In the genomic region with DNA sequence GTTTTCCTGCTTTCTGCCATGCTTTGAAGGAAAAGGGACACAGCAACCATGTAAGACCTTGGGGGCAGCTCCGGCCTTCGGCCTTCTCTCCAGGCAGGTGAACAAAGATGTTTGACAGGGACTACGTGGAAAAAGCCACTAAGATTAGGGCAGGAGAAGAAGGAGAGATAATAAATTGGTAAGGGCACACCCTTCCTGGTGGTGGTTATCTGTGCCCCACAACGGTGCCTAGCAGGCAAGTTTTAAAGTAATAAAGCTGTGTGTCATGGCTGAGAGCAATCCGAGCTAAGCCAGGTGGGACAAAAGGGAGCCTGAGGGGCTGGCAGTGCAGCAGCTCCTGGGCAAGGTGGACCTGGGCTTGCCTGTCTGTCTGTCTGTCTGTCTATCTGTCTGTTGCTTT, we compare ENCODE assay signal across 26 mouse cellular contexts. TPM values are rescaled to one million over a fixed set of nuclear protein-coding genes. Genes with fewer than 3 reads are reported as not detected.
A peak's percentile ranks its signal among the peaks of the same experiment; 100 is the strongest.
DNase-seq lines count a peak whose midpoint lies in the region; ATAC-seq and TF ChIP-seq lines count a peak whose summit lies in the region.
"Had no signal": no experiment of that assay in that cellular context is flagged by ENCODE, and none has a peak within 500 bp of the region (broad histone marks: within the 10 kb centered on the region; RNA-seq: fewer than 3 reads in every experiment).

No protein-coding gene starts in this region.

- peaks cover 43% of the 10 kb centered on the region for H3K36me3 ChIP-seq in erythroblast, embryonic 14.5 days (ENCODE audit: control insufficient read depth)
- H3K36me3 ChIP-seq in liver, embryonic 14.5 days (replicated peaks; ENCODE audit: control insufficient read depth, insufficient read depth, low read depth): 0 out of 2 replicates have a peak, but pooled peaks cover 2% of the 10 kb centered on the region
- peaks cover 11% of the 10 kb centered on the region; the same call in 1 of the 2 replicates for H3K36me3 ChIP-seq in hindbrain, embryonic 16.5 days (ENCODE audit: control insufficient read depth, insufficient read depth, low read length)

- no peaks in the 10 kb centered on the region for H3K27me3 ChIP-seq in erythroblast, embryonic 14.5 days (ENCODE audit: control insufficient read depth)
- no peaks in the 10 kb centered on the region for H3K27me3 ChIP-seq in liver, embryonic 14.5 days (ENCODE audit: control insufficient read depth, insufficient read depth, low read length)
- no peaks in the 10 kb centered on the region for H3K27me3 ChIP-seq in hindbrain, embryonic 16.5 days (replicated peaks; ENCODE audit: control insufficient read depth, insufficient read depth, low read length)
- H3K27me3 ChIP-seq: embryonic facial prominence, embryonic 13.5 days; megakaryocyte, embryonic 14.5 days; neural tube, embryonic 13.5 days had no signal

- no peak overlapping the region; the same call in 1 of the 2 replicates for H3K27ac ChIP-seq in liver, embryonic 14.5 days
- H3K27ac ChIP-seq in hindbrain, embryonic 16.5 days (ENCODE audit: low read depth, low read length): no peak overlapping the region
- H3K27ac ChIP-seq: embryonic facial prominence, embryonic 13.5 days; heart, adult 2 months; hindbrain, embryonic 14.5 days; neural tube, embryonic 13.5 days had no signal

- DNase-seq in heart, adult 11 months: peak; percentile 19
- no peak for DNase-seq in heart, adult 8-10 months (ENCODE audit: low spot score)
- peak; percentile 46 to 65 (median 59) for DNase-seq in liver, embryonic 14.5 days (ENCODE audit: low read depth in 3 of 3, low spot score in 3 of 3)
- DNase-seq in layer of hippocampus, adult 18-20 months (ENCODE audit: low spot score in 2 of 2): no peak
- no peak for DNase-seq in heart, postnatal 4 days
- DNase-seq: cerebellum, adult 2 months; cerebellum, postnatal 25 days; embryo, embryonic 11 days; gastrocnemius, postnatal 25 days; heart, adult 2 months; heart, postnatal 36 days; kidney, adult 2 months; kidney, postnatal 10 days; lung, adult 18-20 months; lung, postnatal 10 days; right cerebral cortex, postnatal 4 days had no signal

- TF ChIP-seq CTCF in liver, embryonic 14.5 days (IDR thresholded peaks at IDR 0.05; ENCODE audit: low read depth): no peak

- peaks cover 28% of the 10 kb centered on the region for H3K4me1 ChIP-seq in erythroblast, embryonic 14.5 days (ENCODE audit: control insufficient read depth)
- H3K4me1 ChIP-seq in liver, embryonic 14.5 days (replicated peaks; ENCODE audit: control insufficient read depth in 2 of 2, insufficient read depth in 2 of 2, low read length in 1 of 2): peaks cover 14 to 15% of the 10 kb centered on the region in 2 experiments
- H3K4me1 ChIP-seq in hindbrain, embryonic 16.5 days (ENCODE audit: control insufficient read depth, insufficient read depth, low read depth, low read length): no peaks in the 10 kb centered on the region
- H3K4me1 ChIP-seq: embryonic facial prominence, embryonic 13.5 days; neural tube, embryonic 13.5 days had no signal

- no peaks in the 10 kb centered on the region for H3K9me3 ChIP-seq in erythroblast, embryonic 14.5 days (ENCODE audit: control insufficient read depth, low read length)
- no peaks in the 10 kb centered on the region for H3K9me3 ChIP-seq in liver, embryonic 14.5 days (ENCODE audit: control insufficient read depth, low read length)
- H3K9me3 ChIP-seq in hindbrain, embryonic 16.5 days (ENCODE audit: control insufficient read depth, low read length): no peaks in the 10 kb centered on the region
- H3K9me3 ChIP-seq: embryonic facial prominence, embryonic 13.5 days; megakaryocyte, embryonic 14.5 days; neural tube, embryonic 13.5 days had no signal

- ATAC-seq in liver, embryonic 14.5 days (ENCODE audit: insufficient read depth): peak; percentile 90
- ATAC-seq in megakaryocyte-erythroid progenitor cell, adult 5-6 weeks (replicated peaks; ENCODE audit: low FRiP score, low TSS enrichment, poor library complexity, severe bottlenecking): peak; percentile 97
- ATAC-seq in hindbrain, embryonic 16.5 days: no peak
- ATAC-seq: forebrain, embryonic 16.5 days; midbrain, embryonic 16.5 days had no signal

- peak overlapping the region; percentile 4 for H3K9ac ChIP-seq in liver, embryonic 14.5 days (replicated peaks)
- no peak overlapping the region for H3K9ac ChIP-seq in hindbrain, embryonic 16.5 days (ENCODE audit: low read depth, low read length)
- H3K9ac ChIP-seq: embryonic facial prominence, embryonic 13.5 days; hindbrain, embryonic 14.5 days; neural tube, embryonic 13.5 days had no signal

- 13% methylated on average over 5 of the region's 5 CpGs for WGBS in liver, embryonic 14.5 days (ENCODE audit: insufficient replicate concordance)
- WGBS in hindbrain, embryonic 16.5 days: 90% methylated on average over 5 of the region's 5 CpGs

- peak overlapping the region; percentile 31 for H3K4me3 ChIP-seq in erythroblast, embryonic 14.5 days (replicated peaks)
- H3K4me3 ChIP-seq in liver, embryonic 14.5 days (ENCODE audit: insufficient read depth in 1 of 2, low read depth in 2 of 2, low read length in 2 of 2): no peak overlapping the region
- no peak overlapping the region for H3K4me3 ChIP-seq in hindbrain, embryonic 16.5 days (ENCODE audit: low read length)
- H3K4me3 ChIP-seq: embryonic facial prominence, embryonic 13.5 days; heart, adult 2 months; megakaryocyte, embryonic 14.5 days; myocyte; neural tube, embryonic 13.5 days had no signal

- peak overlapping the region; percentile 50 for H3K4me2 ChIP-seq in liver, embryonic 14.5 days (ENCODE audit: low read depth)
- H3K4me2 ChIP-seq in hindbrain, embryonic 16.5 days (ENCODE audit: low read length): no peak overlapping the region
- H3K4me2 ChIP-seq: embryonic facial prominence, embryonic 13.5 days; hindbrain, embryonic 14.5 days; neural tube, embryonic 13.5 days had no signal

- peak; percentile 54 for TF ChIP-seq EP300 in liver, embryonic 14.5 days (IDR thresholded peaks at IDR 0.05; ENCODE audit: low read depth)

RNA-seq across cellular contexts. Expression of a gene that starts 31.8 kb away (rescaled TPM):
- total RNA-seq in heart, adult 8-10 months (2022): 10 to 100 TPM; 60.6 to 68.9 (median 64.6) TPM
- polyA plus RNA-seq in erythroblast, embryonic 14.5 days (2012): 1.7 and 3.3 TPM in 2 replicates
- polyA plus RNA-seq in liver, embryonic 14.5 days (2012; rRNA removed): 10.2 and 16.9 TPM in 2 replicates
- polyA plus RNA-seq in liver, embryonic 14.5 days (2014; fragmentation: Nextera tagmentation; extraction: Ambion mirVana): 33.7 and 36.3 TPM in 2 replicates
- 66.4 and 66.9 TPM in 2 replicates for total RNA-seq in megakaryocyte-erythroid progenitor cell, adult 5-6 weeks (2014; fragmentation: Nextera tagmentation)
- 59.5 and 87.3 TPM in 2 replicates for total RNA-seq in megakaryocyte-erythroid progenitor cell, adult 5-6 weeks (2017)
- total RNA-seq in layer of hippocampus, adult 18-20 months (2021): 10 to 100 TPM; 72.2 to 74.5 TPM
- 10 to 100 TPM; 71.9 to 73.7 TPM for total RNA-seq in heart, postnatal 4 days (2021)
- polyA plus RNA-seq in hindbrain, embryonic 16.5 days (2015; fragmentation: Nextera tagmentation; extraction: Ambion mirVana): 78.8 and 79.8 TPM in 2 replicates

Comparison
In these comparisons a context has a peak if more than half of its experiments do, and no peak if none do; other contexts are left out.
1. DNase-seq: peak in heart, adult 11 months (single experiment) and liver, embryonic 14.5 days (3 of 3); none in heart, adult 8-10 months (single experiment), layer of hippocampus, adult 18-20 months (0 of 2) and heart, postnatal 4 days (single experiment).